Mouse (Mus musculus) urinary bladder, postnatal 14 days (tissue): Measurements from ENCODE around the gene Ksr2.

Experiments used
- DNase-seq: peaks from one replicate; pipeline ENCODE4 v3.0.0; 2021; ENCODE audit warnings: low spot score

The Ksr2 gene

GRCm38 (mm10) chr5:117482013-117482412 is 68.2 kb downstream of the Ksr2 start:
- no peak for DNase-seq

GRCm38 (mm10) chr5:117485411-117485810 is 71.6 kb downstream of the Ksr2 start:
- no peak for DNase-seq

- no peak for DNase-seq
These were observed 72.3 kb downstream of the Ksr2 start for GRCm38 (mm10) chr5:117486092-117486491.

- no peak for DNase-seq
These were observed 74.4 kb downstream of the Ksr2 start for GRCm38 (mm10) chr5:117488155-117488554.

GRCm38 (mm10) chr5:117488670-117489325 is 75.0 kb downstream of the Ksr2 start:
- no peak for DNase-seq

GRCm38 (mm10) chr5:117492933-117493863 is 79.4 kb downstream of the Ksr2 start:
- peak; percentile 10 for DNase-seq

- peak; percentile 66 for DNase-seq
These were observed 80.1 kb downstream of the Ksr2 start for GRCm38 (mm10) chr5:117493947-117494346.

GRCm38 (mm10) chr5:117497084-117497483 is 83.3 kb downstream of the Ksr2 start:
- DNase-seq: peak; percentile 19

- peak; percentile 22 for DNase-seq
These were observed 88.8 kb downstream of the Ksr2 start for GRCm38 (mm10) chr5:117502611-117503010.

- no peak for DNase-seq
These were observed 90.6 kb downstream of the Ksr2 start for GRCm38 (mm10) chr5:117504431-117504830.

GRCm38 (mm10) chr5:117505204-117505603 is 91.4 kb downstream of the Ksr2 start:
- peak; percentile 72 for DNase-seq

GRCm38 (mm10) chr5:117505769-117506168 is 92.0 kb downstream of the Ksr2 start:
- DNase-seq: no peak

- peak; percentile 58 for DNase-seq
These were observed 92.6 kb downstream of the Ksr2 start for GRCm38 (mm10) chr5:117506406-117506805.

GRCm38 (mm10) chr5:117509511-117510375 is 95.9 kb downstream of the Ksr2 start:
- peak; percentile 46 for DNase-seq

GRCm38 (mm10) chr5:117510864-117511263 is 97.1 kb downstream of the Ksr2 start:
- DNase-seq: no peak

GRCm38 (mm10) chr5:117515396-117515795 is 101.6 kb downstream of the Ksr2 start:
- DNase-seq: no peak

- DNase-seq: no peak
These were observed 102.1 kb downstream of the Ksr2 start for GRCm38 (mm10) chr5:117515861-117516260.

- peak; percentile 61 for DNase-seq
These were observed 102.8 kb downstream of the Ksr2 start for GRCm38 (mm10) chr5:117516597-117516996.

GRCm38 (mm10) chr5:117519858-117520495 is 106.2 kb downstream of the Ksr2 start:
- DNase-seq: no peak

- DNase-seq: no peak
These were observed 107.4 kb downstream of the Ksr2 start for GRCm38 (mm10) chr5:117521156-117521555.

- DNase-seq: no peak
These were observed 107.9 kb downstream of the Ksr2 start for GRCm38 (mm10) chr5:117521701-117522100.

- DNase-seq: no peak
These were observed 108.7 kb downstream of the Ksr2 start for GRCm38 (mm10) chr5:117522471-117522870.
